Mouse (Mus musculus) erythroblast, embryonic 14.5 days (primary cell): Measurements from ENCODE around the gene Cox16.

Source experiments
- GATA1 ChIP-seq: IDR thresholded peaks from 2 replicates; pipeline ENCODE4 v1.6.1; 2012; ENCODE audit warnings: low read length, inconsistent platforms, mixed read lengths
- TAL1 ChIP-seq: IDR thresholded peaks from 3 replicates; pipeline ENCODE4 v1.6.1; 2012; ENCODE audit warnings: low read length, inconsistent platforms, mixed read lengths

GRCm38 (mm10) chr12:81331046-81331638 lies 153.8 kb downstream of the Cox16 start:
- TF ChIP-seq GATA1, result no peak
- no peak for TF ChIP-seq TAL1
